Mouse (Mus musculus): ENCODE data around the gene Add3. TPM values are rescaled to one million over a fixed set of nuclear protein-coding genes. Genes with fewer than 3 reads are reported as not detected.

Gene Add3
- polyA plus RNA-seq, 1 experiment from 2014 or later, result 85.5 TPM

DNA sequence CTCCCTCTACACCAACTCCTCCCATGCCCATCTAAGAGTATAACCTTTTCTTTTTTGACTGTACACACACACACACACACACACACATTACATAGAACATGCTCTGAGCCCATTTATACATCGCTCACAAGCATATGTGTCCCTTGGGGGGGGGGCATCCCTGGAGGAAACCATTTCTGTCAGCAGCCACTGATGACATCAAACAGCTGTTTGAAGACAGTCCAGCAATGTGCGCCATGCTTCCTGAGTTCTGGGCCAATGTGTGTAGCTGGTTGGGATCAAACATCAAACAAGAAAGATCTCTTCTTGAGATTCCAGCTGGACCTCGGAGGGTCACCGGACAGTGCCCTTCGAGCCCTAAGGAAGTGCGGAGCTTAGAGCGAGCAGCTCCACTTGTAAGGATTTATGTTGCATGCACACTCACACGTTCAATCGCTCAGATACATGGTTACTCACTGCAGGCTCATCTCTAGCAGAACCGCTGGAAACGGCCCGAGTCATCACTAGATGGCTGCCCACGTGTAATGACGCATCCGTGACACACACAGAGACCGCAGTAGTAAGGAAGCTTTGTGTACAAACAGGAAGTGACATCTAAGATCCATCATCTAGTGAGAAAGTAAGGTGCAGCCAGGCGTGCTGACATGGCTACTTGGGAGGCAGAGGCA is 132.9 kb downstream of the Add3 start:
- no peak overlapping the region for H3K27ac ChIP-seq (ENCODE audit: low read length)
- ATAC-seq (ENCODE audit: insufficient number of reproducible peaks, insufficient read depth, low FRiP score, low read depth), result no peak
- no peak overlapping the region for H3K4me3 ChIP-seq (ENCODE audit: low read depth, low read length)
- H3K36me3 ChIP-seq (ENCODE audit: control insufficient read depth, insufficient read depth, low read length), result no peaks in the 10 kb centered on the region
- H3K9ac ChIP-seq (replicated peaks; ENCODE audit: low read depth, low read length), result no peak overlapping the region
- H3K27me3 ChIP-seq (ENCODE audit: control insufficient read depth, insufficient read depth, low read length), result no peaks in the 10 kb centered on the region
- WGBS, result 83% methylated on average over 17 of the region's 17 CpGs
- H3K4me1 ChIP-seq (ENCODE audit: control insufficient read depth, insufficient read depth, low read length), result no peaks in the 10 kb centered on the region
- H3K4me2 ChIP-seq (replicated peaks; ENCODE audit: low read depth, low read length), result no peak overlapping the region
- no peaks in the 10 kb centered on the region for H3K9me3 ChIP-seq (ENCODE audit: control insufficient read depth, low read depth, low read length)

DNA sequence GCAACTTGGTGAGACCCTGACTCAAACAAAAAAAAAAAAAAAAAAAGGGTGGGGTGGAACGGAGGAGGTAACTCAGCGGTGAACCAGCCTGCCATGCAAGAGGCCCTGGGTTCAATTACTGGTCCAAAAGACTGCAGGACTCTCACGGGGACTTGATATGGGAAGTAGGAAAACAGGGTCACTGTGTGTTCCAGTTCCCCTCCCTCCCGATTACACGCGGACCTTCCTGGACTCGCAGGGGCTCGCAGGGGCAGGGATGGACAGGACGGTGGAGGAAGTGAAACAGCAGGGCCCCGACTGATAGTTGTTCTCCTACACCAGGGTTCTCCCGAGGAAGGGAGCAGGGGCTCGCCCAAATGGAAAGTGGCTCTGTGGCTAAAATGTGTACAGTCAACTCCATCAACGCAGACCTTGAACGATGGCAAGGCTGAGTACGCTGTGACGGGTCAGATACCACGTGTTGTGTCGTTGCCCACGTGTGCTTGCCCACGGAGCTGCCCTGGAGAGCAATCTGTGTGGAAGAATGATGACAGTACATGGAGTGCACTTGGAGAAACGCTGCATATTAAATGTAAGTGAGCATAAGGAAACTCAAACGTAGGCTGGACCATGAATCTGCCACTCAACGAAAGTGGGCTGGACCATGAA is 133.7 kb downstream of the Add3 start:
- Histone ChIP-seq H3K4me3 (ENCODE audit: low read depth, low read length) (no peak overlapping the region), H3K27ac (ENCODE audit: low read length) (no peak overlapping the region), H3K4me2 (replicated peaks; ENCODE audit: low read depth, low read length) (no peak overlapping the region), H3K9me3 (ENCODE audit: control insufficient read depth, low read depth, low read length) (no peaks in the 10 kb centered on the region), H3K4me1 (ENCODE audit: control insufficient read depth, insufficient read depth, low read length) (no peaks in the 10 kb centered on the region), H3K36me3 (ENCODE audit: control insufficient read depth, insufficient read depth, low read length) (no peaks in the 10 kb centered on the region), H3K27me3 (ENCODE audit: control insufficient read depth, insufficient read depth, low read length) (no peaks in the 10 kb centered on the region), H3K9ac (replicated peaks; ENCODE audit: low read depth, low read length) (no peak overlapping the region)
- 81% methylated on average over 23 of the region's 23 CpGs for WGBS
- no peak for ATAC-seq (ENCODE audit: insufficient number of reproducible peaks, insufficient read depth, low FRiP score, low read depth)

DNA sequence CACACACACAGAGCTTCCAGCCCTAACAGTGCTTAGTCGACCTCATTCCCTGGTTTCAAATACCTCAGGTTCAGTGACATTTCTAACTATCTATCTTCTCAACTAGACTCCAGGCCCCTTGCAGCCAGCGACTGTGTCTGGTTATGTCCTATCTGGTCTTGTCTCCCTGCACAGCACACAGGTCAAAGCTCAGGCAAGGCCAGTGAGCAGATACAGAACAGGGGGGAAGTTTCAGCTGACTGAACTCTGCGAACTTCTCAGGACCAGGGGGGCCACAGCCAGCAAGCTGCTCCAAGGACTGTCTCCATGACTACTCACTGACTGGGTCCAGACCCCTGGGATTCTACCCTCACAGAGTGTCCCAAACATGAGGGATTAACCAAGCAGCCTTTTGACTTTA is 135.0 kb downstream of the Add3 start:
- Histone ChIP-seq H3K9ac (replicated peaks; ENCODE audit: low read depth, low read length) (no peak overlapping the region), H3K9me3 (ENCODE audit: control insufficient read depth, low read depth, low read length) (no peaks in the 10 kb centered on the region), H3K36me3 (ENCODE audit: control insufficient read depth, insufficient read depth, low read length) (no peaks in the 10 kb centered on the region), H3K27ac (ENCODE audit: low read length) (no peak overlapping the region), H3K4me3 (ENCODE audit: low read depth, low read length) (no peak overlapping the region), H3K4me2 (replicated peaks; ENCODE audit: low read depth, low read length) (no peak overlapping the region), H3K4me1 (ENCODE audit: control insufficient read depth, insufficient read depth, low read length) (no peaks in the 10 kb centered on the region), H3K27me3 (ENCODE audit: control insufficient read depth, insufficient read depth, low read length) (no peaks in the 10 kb centered on the region)
- ATAC-seq (ENCODE audit: insufficient number of reproducible peaks, insufficient read depth, low FRiP score, low read depth), result no peak
- WGBS, result 26% methylated on average over 3 of the region's 3 CpGs

DNA sequence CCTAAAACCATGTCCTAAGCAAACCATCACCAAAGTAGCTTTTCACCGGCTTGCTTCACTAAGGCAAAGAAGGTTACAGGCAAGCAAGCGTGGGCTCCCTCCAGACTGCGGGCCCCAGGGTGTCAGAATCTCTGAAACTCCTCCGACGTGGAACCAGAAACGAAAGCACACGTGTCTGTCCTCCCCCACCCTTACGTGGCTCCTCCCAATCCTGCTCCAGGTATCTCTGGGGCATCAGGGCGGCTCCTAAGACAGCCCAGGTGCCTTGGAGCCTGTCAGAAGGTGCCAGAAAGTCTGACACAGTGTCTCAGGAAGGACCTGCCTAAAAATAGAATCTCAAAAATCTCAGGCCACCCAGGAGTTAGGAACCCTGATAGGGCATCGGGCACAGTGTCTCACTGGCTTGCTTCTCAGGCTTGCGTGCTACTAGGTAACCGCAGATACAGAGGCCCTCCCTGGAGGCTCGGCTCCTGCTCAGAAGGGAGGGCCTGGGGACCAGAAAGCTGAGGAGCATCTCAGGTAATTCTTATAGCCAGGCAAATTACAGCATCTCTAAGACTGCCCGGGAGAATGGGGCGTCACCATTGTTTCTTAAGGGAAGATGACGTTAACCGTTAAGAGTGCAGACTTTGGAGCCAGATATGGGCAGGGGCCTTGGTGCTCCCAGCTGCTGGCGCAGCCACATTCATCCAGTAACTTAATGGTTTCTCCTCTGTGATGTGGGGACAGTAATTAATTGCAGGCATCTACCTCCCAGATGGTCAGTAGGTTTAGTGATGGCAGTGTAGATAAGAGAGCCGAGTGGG is 136.9 kb downstream of the Add3 start:
- no peak overlapping the region for H3K9ac ChIP-seq (replicated peaks; ENCODE audit: low read depth, low read length)
- WGBS, result 52% methylated on average over 19 of the region's 19 CpGs

DNA sequence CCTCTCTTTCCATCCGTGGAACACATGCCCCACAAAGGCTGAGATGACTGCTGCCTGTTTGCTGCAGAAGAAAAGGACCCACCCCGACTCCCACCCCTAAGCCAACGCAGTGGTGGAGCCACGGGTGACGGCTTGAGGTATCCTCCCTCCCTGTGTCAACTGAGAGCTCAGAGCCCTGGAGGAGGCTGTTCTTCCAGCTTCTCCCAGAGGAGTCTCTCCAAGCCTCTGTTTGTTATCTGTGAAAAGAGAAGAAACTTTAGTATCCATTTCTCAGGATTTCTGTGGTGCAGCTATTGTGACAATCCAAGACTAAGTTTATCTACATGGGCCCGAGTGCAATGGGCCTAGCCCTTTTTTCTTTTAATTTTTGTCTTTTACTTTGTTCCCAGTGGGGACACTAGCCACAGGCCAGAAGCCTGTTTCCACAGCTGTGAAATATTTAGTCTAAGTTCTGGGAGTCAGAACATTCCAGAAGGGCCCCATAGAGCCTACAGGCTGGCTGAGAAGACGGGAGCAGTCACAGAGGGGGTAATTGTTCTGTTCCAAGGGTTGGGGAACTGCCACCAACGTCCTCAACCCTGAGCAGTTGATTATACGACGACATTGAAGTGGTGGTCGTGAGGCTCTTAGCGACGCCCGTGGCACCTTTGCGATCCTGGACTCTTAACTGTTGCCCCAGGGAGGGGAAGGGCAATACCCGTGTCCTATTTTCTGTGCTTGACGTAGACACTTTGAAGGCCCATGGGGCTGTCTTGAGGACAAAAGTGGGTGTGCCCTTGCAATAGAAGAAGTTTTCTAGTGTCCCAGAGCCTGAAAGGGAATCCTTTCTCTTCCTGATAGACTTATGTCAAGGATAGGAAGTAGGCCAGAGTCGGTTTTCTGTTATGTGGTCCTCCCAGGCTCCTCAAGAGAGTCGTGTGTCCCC is 138.5 kb downstream of the Add3 start:
- Histone ChIP-seq H3K4me1 (ENCODE audit: control insufficient read depth, insufficient read depth, low read length) (no peaks in the 10 kb centered on the region), H3K9ac (replicated peaks; ENCODE audit: low read depth, low read length) (no peak overlapping the region), H3K9me3 (ENCODE audit: control insufficient read depth, low read depth, low read length) (no peaks in the 10 kb centered on the region), H3K4me2 (replicated peaks; ENCODE audit: low read depth, low read length) (no peak overlapping the region), H3K27me3 (ENCODE audit: control insufficient read depth, insufficient read depth, low read length) (no peaks in the 10 kb centered on the region), H3K27ac (ENCODE audit: low read length) (no peak overlapping the region), H3K4me3 (ENCODE audit: low read depth, low read length) (no peak overlapping the region), H3K36me3 (ENCODE audit: control insufficient read depth, insufficient read depth, low read length) (no peaks in the 10 kb centered on the region)
- 73% methylated on average over 19 of the region's 19 CpGs for WGBS
- no peak for ATAC-seq (ENCODE audit: insufficient number of reproducible peaks, insufficient read depth, low FRiP score, low read depth)

More for the DNA sequence above, 136.9 kb downstream of the Add3 start:
- no peaks in the 10 kb centered on the region for H3K27me3 ChIP-seq (ENCODE audit: control insufficient read depth, insufficient read depth, low read length)
- no peaks in the 10 kb centered on the region for H3K4me1 ChIP-seq (ENCODE audit: control insufficient read depth, insufficient read depth, low read length)
- no peaks in the 10 kb centered on the region for H3K9me3 ChIP-seq (ENCODE audit: control insufficient read depth, low read depth, low read length)
- H3K4me2 ChIP-seq (replicated peaks; ENCODE audit: low read depth, low read length), result no peak overlapping the region
- no peaks in the 10 kb centered on the region for H3K36me3 ChIP-seq (ENCODE audit: control insufficient read depth, insufficient read depth, low read length)
- no peak overlapping the region for H3K4me3 ChIP-seq (ENCODE audit: low read depth, low read length)
- no peak overlapping the region for H3K27ac ChIP-seq (ENCODE audit: low read length)
- no peak for ATAC-seq (ENCODE audit: insufficient number of reproducible peaks, insufficient read depth, low FRiP score, low read depth)

DNA sequence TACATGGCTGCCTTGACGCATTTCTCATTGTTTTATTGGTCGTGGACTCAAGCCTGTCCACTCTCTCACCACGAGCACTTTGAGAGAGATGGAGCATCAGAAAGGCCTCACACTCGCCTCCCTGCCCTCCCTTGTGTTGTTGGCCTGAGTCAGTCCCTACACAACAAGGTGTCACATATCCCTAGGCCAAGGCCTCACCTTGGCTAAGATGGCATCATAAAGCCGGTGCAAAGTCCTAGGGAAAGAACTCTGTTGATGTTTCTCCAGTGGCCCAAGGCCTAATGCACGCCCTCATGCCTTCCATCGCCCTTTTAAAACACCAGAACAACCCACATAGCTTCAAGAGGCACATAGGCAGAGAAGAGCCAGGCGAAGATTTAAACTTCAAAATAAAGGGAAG is 140.0 kb downstream of the Add3 start:
- Histone ChIP-seq H3K27me3 (ENCODE audit: control insufficient read depth, insufficient read depth, low read length) (no peaks in the 10 kb centered on the region), H3K36me3 (ENCODE audit: control insufficient read depth, insufficient read depth, low read length) (no peaks in the 10 kb centered on the region), H3K9me3 (ENCODE audit: control insufficient read depth, low read depth, low read length) (no peaks in the 10 kb centered on the region), H3K4me2 (replicated peaks; ENCODE audit: low read depth, low read length) (no peak overlapping the region), H3K9ac (replicated peaks; ENCODE audit: low read depth, low read length) (no peak overlapping the region), H3K27ac (ENCODE audit: low read length) (no peak overlapping the region), H3K4me1 (ENCODE audit: control insufficient read depth, insufficient read depth, low read length) (no peaks in the 10 kb centered on the region), H3K4me3 (ENCODE audit: low read depth, low read length) (no peak overlapping the region)
- 80% methylated on average over 8 of the region's 8 CpGs for WGBS
- no peak for ATAC-seq (ENCODE audit: insufficient number of reproducible peaks, insufficient read depth, low FRiP score, low read depth)

DNA sequence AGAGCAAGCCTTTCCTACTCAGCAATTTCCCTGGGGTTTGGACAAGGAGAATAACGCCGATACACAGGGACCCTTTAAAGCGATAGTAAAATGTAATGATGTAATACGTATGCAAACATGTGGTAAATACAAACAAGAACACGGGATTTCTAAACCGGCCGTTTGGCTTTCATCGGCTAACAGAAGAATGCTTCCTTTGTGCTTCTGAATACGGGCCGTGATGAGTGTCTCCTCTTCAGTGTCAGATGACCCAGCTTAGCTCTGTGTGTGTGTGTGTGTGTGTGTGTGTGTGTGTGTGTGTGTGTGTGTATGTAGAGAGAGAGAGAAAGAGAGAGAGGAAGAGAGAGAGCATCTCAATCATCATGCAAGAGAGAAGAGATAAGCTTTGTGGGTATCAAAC is 142.3 kb downstream of the Add3 start:
- Histone ChIP-seq H3K4me3 (ENCODE audit: low read depth, low read length) (no peak overlapping the region), H3K9me3 (ENCODE audit: control insufficient read depth, low read depth, low read length) (no peaks in the 10 kb centered on the region), H3K4me1 (ENCODE audit: control insufficient read depth, insufficient read depth, low read length) (no peaks in the 10 kb centered on the region), H3K27me3 (ENCODE audit: control insufficient read depth, insufficient read depth, low read length) (no peaks in the 10 kb centered on the region), H3K27ac (ENCODE audit: low read length) (no peak overlapping the region), H3K4me2 (replicated peaks; ENCODE audit: low read depth, low read length) (no peak overlapping the region), H3K36me3 (ENCODE audit: control insufficient read depth, insufficient read depth, low read length) (no peaks in the 10 kb centered on the region), H3K9ac (replicated peaks; ENCODE audit: low read depth, low read length) (no peak overlapping the region)
- ATAC-seq (ENCODE audit: insufficient number of reproducible peaks, insufficient read depth, low FRiP score, low read depth), result no peak
- 79% methylated on average over 10 of the region's 10 CpGs for WGBS

DNA sequence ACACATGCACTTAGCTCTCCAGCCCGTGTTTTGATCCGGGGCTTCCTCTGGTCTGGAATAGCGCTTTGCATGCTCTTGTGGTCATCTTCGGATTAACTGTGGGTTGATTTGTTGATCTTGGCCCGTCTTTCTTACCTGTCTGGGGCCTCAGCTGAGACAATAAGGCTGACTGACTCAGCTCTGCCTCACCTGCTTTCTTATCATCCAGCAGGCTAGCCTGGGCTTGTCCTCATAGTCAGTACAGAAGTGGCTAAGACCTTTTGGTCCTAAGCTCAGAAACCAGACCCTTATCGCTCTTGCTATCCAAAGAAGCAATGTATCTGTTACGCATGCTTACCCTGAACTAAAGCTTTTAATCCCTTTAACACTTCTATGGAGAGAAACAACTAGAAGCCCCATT is 143.5 kb downstream of the Add3 start:
- Histone ChIP-seq H3K27me3 (ENCODE audit: control insufficient read depth, insufficient read depth, low read length) (no peaks in the 10 kb centered on the region), H3K4me1 (ENCODE audit: control insufficient read depth, insufficient read depth, low read length) (no peaks in the 10 kb centered on the region), H3K9me3 (ENCODE audit: control insufficient read depth, low read depth, low read length) (no peaks in the 10 kb centered on the region), H3K4me3 (ENCODE audit: low read depth, low read length) (no peak overlapping the region), H3K36me3 (ENCODE audit: control insufficient read depth, insufficient read depth, low read length) (no peaks in the 10 kb centered on the region), H3K4me2 (replicated peaks; ENCODE audit: low read depth, low read length) (no peak overlapping the region), H3K27ac (ENCODE audit: low read length) (no peak overlapping the region), H3K9ac (replicated peaks; ENCODE audit: low read depth, low read length) (no peak overlapping the region)
- 73% methylated on average over 7 of the region's 7 CpGs for WGBS
- ATAC-seq (ENCODE audit: insufficient number of reproducible peaks, insufficient read depth, low FRiP score, low read depth), result no peak
